Mouse (Mus musculus) liver, embryonic 14.5 days (tissue): ENCODE measurements around the gene Ngef. TPM values are rescaled to one million over a fixed set of nuclear protein-coding genes. Genes with fewer than 3 reads are reported as not detected.
A peak's percentile ranks its signal among the peaks of the same experiment; 100 is the strongest.

Experiments used
- ATAC-seq: fragments of 200-750 bp; cut with Nextera tagmentation; 2 replicates; pipeline ENCODE4 v1.8.0; 2017; ENCODE audit warnings: moderate number of reproducible peaks, mild to moderate bottlenecking, moderate library complexity; ENCODE audit not compliant: insufficient read depth
- DNase-seq, 3 experiments: peaks; one replicate each; pipeline ENCODE4 v3.0.0-alpha.2; 2012 to 2013; ENCODE audit warnings: low read depth in 3 of 3, low spot score in 3 of 3
- H3K27ac ChIP-seq: fragments of 300-500 bp; sonication (generic); 2 replicates; pipeline ENCODE4 v1.5.1; 2014; ENCODE audit warnings: moderate library complexity, mild to moderate bottlenecking, control low read depth, inconsistent platforms
- H3K27me3 ChIP-seq: fragments of 300-500 bp; sonication (generic); 2 replicates; pipeline ENCODE4 v1.6.1; 2014; ENCODE audit warnings: mild to moderate bottlenecking, low read length, moderate library complexity; ENCODE audit not compliant: control insufficient read depth, insufficient read depth
- H3K36me3 ChIP-seq: fragments of 300-500 bp; sonication (generic); replicated peaks from 2 replicates; pipeline ENCODE4 v1.6.1; 2014; ENCODE audit warnings: low read depth; ENCODE audit not compliant: control insufficient read depth, insufficient read depth
- H3K4me1 ChIP-seq, 2 experiments: fragments of 200-500 bp in 1 of 2; fragments of 300-500 bp in 1 of 2; sonication (generic) in 1 of 2; replicated peaks; 2 replicates each; pipeline ENCODE4 v1.6.1; 2012 to 2014; ENCODE audit warnings: antibody characterized with exemption in 1 of 2, inconsistent platforms in 1 of 2, low read length in 1 of 2; ENCODE audit not compliant: control insufficient read depth in 2 of 2, insufficient read depth in 2 of 2
- H3K4me2 ChIP-seq: fragments of 300-500 bp; sonication (generic); 2 replicates; pipeline ENCODE4 v1.6.1; 2014; ENCODE audit warnings: low read depth, mild to moderate bottlenecking, control low read depth, moderate library complexity
- H3K4me3 ChIP-seq, 2 experiments: fragments of 200-500 bp in 1 of 2; fragments of 300-500 bp in 1 of 2; sonication (generic) in 1 of 2; 2 replicates each; pipeline ENCODE4 v1.5.1; 2012 to 2014; ENCODE audit warnings: low read depth in 2 of 2, low read length in 2 of 2, mild to moderate bottlenecking in 2 of 2, control low read depth in 1 of 2, inconsistent platforms in 1 of 2, moderate library complexity in 1 of 2; ENCODE audit not compliant: insufficient read depth in 1 of 2
- H3K9ac ChIP-seq: fragments of 300-500 bp; sonication (generic); replicated peaks from 2 replicates; pipeline ENCODE4 v1.6.1; 2014; ENCODE audit warnings: mild to moderate bottlenecking, control low read depth, moderate library complexity
- H3K9me3 ChIP-seq: fragments of 300-500 bp; sonication (generic); 2 replicates; pipeline ENCODE4 v1.6.1; 2016; ENCODE audit warnings: low read length, mixed read lengths; ENCODE audit not compliant: control insufficient read depth
- CTCF ChIP-seq: IDR thresholded peaks from 2 replicates; pipeline ENCODE4 v1.5.1; 2016; ENCODE audit warnings: antibody characterized with exemption, low read depth, control low read depth
- EP300 ChIP-seq: IDR thresholded peaks from 2 replicates; pipeline ENCODE4 v1.6.1; 2016; ENCODE audit warnings: antibody characterized with exemption, low read depth
- WGBS: fragments of 180-500 bp; shearing (Covaris S2); extraction: QIAGEN DNeasy Blood & Tissue Kit; methylation state at CpG from one replicate; pipeline ENCODE4 v1.1.7; 2014; ENCODE audit not compliant: insufficient replicate concordance; 5-methylcytosine and 5-hydroxymethylcytosine counted together
- polyA plus RNA-seq, 2 experiments: library from polyadenylated mRNA; depleted of rRNA in 1 of 2; stranded (reverse) in 1 of 2; unstranded in 1 of 2; fragments of >200 nt; fragmentation: Nextera tagmentation in 1 of 2; extraction: Ambion mirVana in 1 of 2; gene quantifications; 2 replicates each; pipeline versions ENCODE4 v1.2.1 to v1.2.3; 2012 to 2014

The Ngef gene
- polyA plus RNA-seq, 2 experiments = 2.9 to 3.4 TPM

- no peaks in the 10 kb centered on the region for H3K4me1 ChIP-seq
- H3K4me2 ChIP-seq = peak within 1 kb of the TSS; percentile 62
- H3K36me3 ChIP-seq = no peaks in the 10 kb centered on the region
- no peaks in the 10 kb centered on the region for H3K9me3 ChIP-seq
- WGBS = 3% methylated on average over 55 of the region's 56 CpGs
- TF ChIP-seq CTCF (no peak), EP300 (no peak)
- ATAC-seq (no peak), DNase-seq (no peak)
- peak within 1 kb of the TSS; percentile 2 to 41 for H3K4me3 ChIP-seq
- H3K27ac ChIP-seq = no peak within 1 kb of the TSS
- peaks cover 31% of the 10 kb centered on the region for H3K27me3 ChIP-seq
- H3K9ac ChIP-seq = no peak within 1 kb of the TSS
These were observed 64.0 kb downstream of the Ngef start, which contains the start of gene Neu2 for GRCm38 (mm10) chr1:87509561-87510165. Neu2 (plus strand) TSS chr1:87509889.

- DNase-seq (no peak), ATAC-seq (no peak)
- TF ChIP-seq EP300 = no peak
- TF ChIP-seq CTCF = no peak
- Histone ChIP-seq H3K9me3 (no peaks in the 10 kb centered on the region), H3K4me1 (no peaks in the 10 kb centered on the region), H3K36me3 (no peaks in the 10 kb centered on the region), H3K9ac (no peak overlapping the region), H3K27me3 (peaks cover 31% of the 10 kb centered on the region), H3K4me2 (peak overlapping the region; percentile 62; the same call in 1 of the 2 replicates), H3K27ac (no peak overlapping the region), H3K4me3 (no peak overlapping the region)
- WGBS = 13% methylated on average over 26 of the region's 26 CpGs
These were observed 64.8 kb downstream of the Ngef start for GRCm38 (mm10) chr1:87508591-87509560.

GRCm38 (mm10) chr1:87507857-87508256 lies 65.8 kb downstream of the Ngef start:
- no peaks in the 10 kb centered on the region for H3K9me3 ChIP-seq
- no peak overlapping the region for H3K9ac ChIP-seq
- TF ChIP-seq EP300 = no peak
- no peak for TF ChIP-seq CTCF
- H3K4me2 ChIP-seq = no peak overlapping the region
- H3K4me1 ChIP-seq = no peaks in the 10 kb centered on the region
- no peak overlapping the region for H3K4me3 ChIP-seq
- H3K27me3 ChIP-seq = peaks cover 31% of the 10 kb centered on the region
- DNase-seq (no peak), ATAC-seq (no peak)
- H3K36me3 ChIP-seq = no peaks in the 10 kb centered on the region
- no peak overlapping the region for H3K27ac ChIP-seq
- 46% methylated on average over 6 of the region's 6 CpGs for WGBS

- H3K27me3 ChIP-seq = peaks cover 23% of the 10 kb centered on the region
- no peaks in the 10 kb centered on the region for H3K36me3 ChIP-seq
- H3K9me3 ChIP-seq = no peaks in the 10 kb centered on the region
- ATAC-seq (no peak), DNase-seq (no peak)
- H3K4me2 ChIP-seq = no peak overlapping the region
- no peak overlapping the region for H3K9ac ChIP-seq
- WGBS = 65% methylated on average over 4 of the region's 4 CpGs
- no peak overlapping the region for H3K27ac ChIP-seq
- TF ChIP-seq CTCF (no peak), EP300 (no peak)
- H3K4me3 ChIP-seq = no peak overlapping the region
- H3K4me1 ChIP-seq = no peaks in the 10 kb centered on the region
These were observed 68.1 kb downstream of the Ngef start for GRCm38 (mm10) chr1:87505524-87505923.

- TF ChIP-seq EP300 (no peak), CTCF (no peak)
- Histone ChIP-seq H3K9ac (no peak overlapping the region), H3K4me2 (no peak overlapping the region), H3K4me3 (no peak overlapping the region), H3K9me3 (no peaks in the 10 kb centered on the region), H3K4me1 (no peaks in the 10 kb centered on the region), H3K27ac (no peak overlapping the region), H3K36me3 (no peaks in the 10 kb centered on the region), H3K27me3 (no peaks in the 10 kb centered on the region)
- ATAC-seq = no peak
- DNase-seq = no peak
- 48% methylated on average over 4 of the region's 4 CpGs for WGBS
These were observed 80.1 kb downstream of the Ngef start for GRCm38 (mm10) chr1:87493542-87493941.
